Mouse (Mus musculus): Measurements from ENCODE around the gene Ppargc1a.

GRCm38 (mm10) chr5:51537646-51538030 is 29.9 kb downstream of the Ppargc1a start:
- TF ChIP-seq POLR2A (IDR thresholded peaks at IDR 0.05; ENCODE audit: insufficient read length, low read depth) (no peak), POLR2AphosphoS2 (IDR thresholded peaks at IDR 0.05; ENCODE audit: insufficient read length, low read depth) (no peak), CEBPB (IDR thresholded peaks at IDR 0.05; ENCODE audit: insufficient read depth, poor library complexity, severe bottlenecking) (no peak), USF1 (IDR thresholded peaks at IDR 0.05; ENCODE audit: low read depth) (no peak), TCF12 (IDR thresholded peaks at IDR 0.05; ENCODE audit: insufficient read depth, poor library complexity, severe bottlenecking) (no peak)

Data from myocyte (in vitro differentiated cells).